ENCODE assay signal across 8 mouse cellular contexts in the genomic region with DNA sequence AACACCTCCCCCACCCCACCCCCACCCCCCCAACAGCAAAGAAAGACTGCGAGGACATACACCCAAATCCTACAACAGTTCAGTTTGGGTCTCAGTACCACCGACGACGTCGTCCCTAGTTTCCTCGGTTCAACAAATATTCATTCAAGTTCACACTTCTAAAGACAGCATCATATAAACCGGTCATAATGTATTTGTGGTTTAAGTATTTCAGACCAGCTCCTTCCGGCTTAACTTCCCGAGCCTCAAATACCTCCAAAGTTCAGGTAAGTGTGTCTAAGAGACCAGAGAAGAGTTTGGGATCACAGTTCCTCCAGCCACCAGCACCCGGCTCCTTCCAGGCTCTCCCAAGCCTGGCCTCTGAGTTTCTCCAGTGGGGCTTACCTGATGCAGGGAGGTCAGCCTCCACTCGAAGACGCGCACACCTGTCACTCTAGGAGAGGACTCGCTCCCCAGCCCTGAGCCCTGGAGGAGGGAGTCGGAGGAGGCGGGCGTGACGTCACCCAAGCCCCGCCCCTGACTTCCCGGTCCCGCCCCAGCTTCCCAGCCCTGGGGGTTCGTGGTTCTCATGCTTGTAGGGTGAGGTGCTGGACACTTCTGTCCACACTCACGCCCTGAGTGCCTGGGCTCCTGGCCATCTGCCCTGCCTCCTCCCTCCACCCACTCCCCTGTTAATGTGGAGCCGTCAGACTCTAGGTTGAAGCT. TPM values are rescaled to one million over a fixed set of nuclear protein-coding genes. Genes with fewer than 3 reads are reported as not detected.
A peak's percentile ranks its signal among the peaks of the same experiment; 100 is the strongest.
DNase-seq lines count a peak whose midpoint lies in the region; ATAC-seq and TF ChIP-seq lines count a peak whose summit lies in the region.

TSS of gene Csnk1e (minus strand) at position 461 of the 705 bp plus-strand sequence.

- H3K4me1 ChIP-seq in ES-Bruce4 (ENCODE audit: control insufficient read depth, insufficient read depth, low read length) = peaks cover 9% of the 10 kb centered on the region
- peaks cover 3% of the 10 kb centered on the region; the same call in 1 of the 2 replicates for H3K4me1 ChIP-seq in forebrain, embryonic 11.5 days (replicated peaks; ENCODE audit: control insufficient read depth, insufficient read depth, low read length)
- H3K4me1 ChIP-seq in lung, embryonic 14.5 days (ENCODE audit: insufficient read depth) = no peaks in the 10 kb centered on the region; the same call in 1 of the 2 replicates
- peaks cover 13% of the 10 kb centered on the region for H3K4me1 ChIP-seq in neural tube, embryonic 15.5 days

- H3K27me3 ChIP-seq in ES-Bruce4 (ENCODE audit: control insufficient read depth, insufficient read depth, low read length, poor library complexity, severe bottlenecking) = no peaks in the 10 kb centered on the region
- peaks cover 6% of the 10 kb centered on the region for H3K27me3 ChIP-seq in forebrain, embryonic 11.5 days (ENCODE audit: control insufficient read depth, insufficient read depth, low read length)
- no peaks in the 10 kb centered on the region for H3K27me3 ChIP-seq in lung, embryonic 14.5 days (ENCODE audit: insufficient read depth, low read length)
- no peaks in the 10 kb centered on the region for H3K27me3 ChIP-seq in neural tube, embryonic 15.5 days (replicated peaks)

- H3K4me3 ChIP-seq in ES-Bruce4 (ENCODE audit: low read depth, low read length) = peak within 1 kb of the TSS; percentile 61
- peak within 1 kb of the TSS; percentile 28 for H3K4me3 ChIP-seq in forebrain, embryonic 11.5 days (ENCODE audit: low read depth, low read length)
- peak within 1 kb of the TSS; percentile 28 for H3K4me3 ChIP-seq in lung, embryonic 14.5 days (ENCODE audit: low read depth, low read length)
- H3K4me3 ChIP-seq in neural tube, embryonic 15.5 days (replicated peaks) = peak within 1 kb of the TSS; percentile 35

- intact Hi-C loops in heart, postnatal 14 days (cut with DNase I) = no loop called here

- no peak within 1 kb of the TSS; the same call in 1 of the 2 replicates for H3K27ac ChIP-seq in ES-Bruce4 (ENCODE audit: insufficient read depth, low read length)
- H3K27ac ChIP-seq in forebrain, embryonic 11.5 days (ENCODE audit: low read depth, low read length) = no peak within 1 kb of the TSS
- H3K27ac ChIP-seq in lung, embryonic 14.5 days (ENCODE audit: low read depth) = no peak within 1 kb of the TSS
- no peak within 1 kb of the TSS for H3K27ac ChIP-seq in neural tube, embryonic 15.5 days (replicated peaks)

- 3% methylated on average over 24 of the region's 24 CpGs for WGBS in forebrain, embryonic 11.5 days
- 2% methylated on average over 24 of the region's 24 CpGs for WGBS in large intestine, adult 2 months
- WGBS in lung, embryonic 14.5 days = 2% methylated on average over 24 of the region's 24 CpGs
- 2% methylated on average over 24 of the region's 24 CpGs for WGBS in neural tube, embryonic 15.5 days

- TF ChIP-seq EP300 in ES-Bruce4 (IDR thresholded peaks at IDR 0.05; ENCODE audit: insufficient read depth, low read depth, low read length) = 0 out of 2 replicates have a peak, but pooled peaks have one; percentile 37

- H3K9ac ChIP-seq in ES-Bruce4 (ENCODE audit: low read depth, poor library complexity, severe bottlenecking) = peak within 1 kb of the TSS; percentile 73
- H3K9ac ChIP-seq in forebrain, embryonic 11.5 days (ENCODE audit: low read length) = peak within 1 kb of the TSS; percentile 58; the same call in 1 of the 2 replicates
- peak within 1 kb of the TSS; percentile 50 for H3K9ac ChIP-seq in lung, embryonic 14.5 days
- peak within 1 kb of the TSS; percentile 24; the same call in 1 of the 2 replicates for H3K9ac ChIP-seq in neural tube, embryonic 15.5 days (replicated peaks)

- H3K36me3 ChIP-seq in ES-Bruce4 (ENCODE audit: control insufficient read depth, insufficient read depth, low read length, poor library complexity, severe bottlenecking) = no peaks in the 10 kb centered on the region
- H3K36me3 ChIP-seq in forebrain, embryonic 11.5 days (ENCODE audit: control insufficient read depth, insufficient read depth, low read length) = no peaks in the 10 kb centered on the region
- H3K36me3 ChIP-seq in lung, embryonic 14.5 days (ENCODE audit: insufficient read depth) = no peaks in the 10 kb centered on the region
- no peaks in the 10 kb centered on the region for H3K36me3 ChIP-seq in neural tube, embryonic 15.5 days

- TF ChIP-seq CTCF in ES-Bruce4 (IDR thresholded peaks at IDR 0.05; ENCODE audit: low read depth, low read length) = no peak
- no peak for TF ChIP-seq CTCF in lung, embryonic 14.5 days (IDR thresholded peaks at IDR 0.05; ENCODE audit: low read depth)

- no peaks in the 10 kb centered on the region for H3K9me3 ChIP-seq in ES-Bruce4 (replicated peaks; ENCODE audit: control insufficient read depth, insufficient read depth, low read length, poor library complexity, severe bottlenecking)
- H3K9me3 ChIP-seq in forebrain, embryonic 11.5 days (ENCODE audit: control insufficient read depth, low read length) = no peaks in the 10 kb centered on the region
- H3K9me3 ChIP-seq in lung, embryonic 14.5 days (ENCODE audit: low read depth, low read length) = no peaks in the 10 kb centered on the region
- no peaks in the 10 kb centered on the region for H3K9me3 ChIP-seq in neural tube, embryonic 15.5 days (replicated peaks)

- peak; percentile 81 for DNase-seq in adrenal gland, adult 2 months
- peak; percentile 84 for DNase-seq in forebrain, embryonic 11.5 days (ENCODE audit: low spot score)
- peak; percentile 75 to 78 for DNase-seq in heart, postnatal 14 days
- no peak for DNase-seq in large intestine, adult 2 months (ENCODE audit: low read depth, low spot score)
- DNase-seq in lung, embryonic 14.5 days = peak; percentile 81
- no peak for DNase-seq in frontal cortex, postnatal 10 days (ENCODE audit: low spot score in 2 of 2)

- H3K4me2 ChIP-seq in forebrain, embryonic 11.5 days (ENCODE audit: low read depth, low read length, severe bottlenecking) = peak within 1 kb of the TSS; percentile 62
- peak within 1 kb of the TSS; percentile 71 for H3K4me2 ChIP-seq in lung, embryonic 14.5 days
- H3K4me2 ChIP-seq in neural tube, embryonic 15.5 days = peak within 1 kb of the TSS; percentile 77

- TF ChIP-seq POLR2A in ES-Bruce4 (IDR thresholded peaks at IDR 0.05; ENCODE audit: insufficient read depth, low read length) = peak; percentile 82

- ATAC-seq in forebrain, embryonic 11.5 days (replicated peaks; ENCODE audit: low FRiP score) = 0 out of 2 replicates have a peak, but pooled peaks have one; percentile 60
- ATAC-seq in lung, embryonic 14.5 days (ENCODE audit: insufficient read depth) = peak; percentile 75
- no peak for ATAC-seq in neural tube, embryonic 15.5 days (ENCODE audit: low FRiP score)

RNA-seq across cellular contexts. Expression of gene Csnk1e, which starts in this region (rescaled TPM):
- 113 and 116 TPM in 2 replicates for polyA plus RNA-seq in ES-Bruce4 (2011; ENCODE audit: insufficient read depth, insufficient read length, low read depth, missing spikeins)
- 10 to 100 TPM; 74.6 to 87.7 TPM for total RNA-seq in adrenal gland, adult 2 months (2021)
- 59.2 and 65.3 TPM in 2 replicates for polyA plus RNA-seq in adrenal gland, adult 2 months (2012; rRNA removed)
- 209 and 213 TPM in 2 replicates for polyA plus RNA-seq in forebrain, embryonic 11.5 days (2014; fragmentation: Nextera tagmentation; extraction: Ambion mirVana)
- 10 to 100 TPM; 62.3 to 67.3 TPM for total RNA-seq in heart, postnatal 14 days (2021)
- polyA plus RNA-seq in large intestine, adult 2 months (2012; rRNA removed) = 25.8 and 36.0 TPM in 2 replicates
- polyA plus RNA-seq in lung, embryonic 14.5 days (2014; fragmentation: Nextera tagmentation; extraction: Ambion mirVana) = 93.2 and 99.6 TPM in 2 replicates
- 178 and 216 TPM in 2 replicates for polyA plus RNA-seq in neural tube, embryonic 15.5 days (2015; fragmentation: Nextera tagmentation; extraction: Ambion mirVana)

Comparison
In these comparisons a context has a peak if more than half of its experiments do, and no peak if none do; other contexts are left out.
1. DNase-seq: peak in adrenal gland, adult 2 months (single experiment), forebrain, embryonic 11.5 days (single experiment), heart, postnatal 14 days (2 of 2) and lung, embryonic 14.5 days (single experiment); none in large intestine, adult 2 months (single experiment) and frontal cortex, postnatal 10 days (0 of 2).
2. Peak in every context shown above with its lines, with median percentiles within 50 percentile points of each other: H3K4me3 ChIP-seq, H3K9ac ChIP-seq and H3K4me2 ChIP-seq.